Mouse (Mus musculus): Measurements from ENCODE around the gene Ctdspl. TPM values are rescaled to one million over a fixed set of nuclear protein-coding genes. Genes with fewer than 3 reads are reported as not detected.

Gene Ctdspl
- 0.24 TPM for polyA plus RNA-seq (2017; shearing (Covaris generic))

GRCm38 (mm10) chr9:118926111-118926650 lies at the start of gene Ctdspl:
Ctdspl (plus strand) TSS chr9:118926453.

GRCm38 (mm10) chr9:119052154-119052944 lies 126.1 kb downstream of the Ctdspl start, which contains the start of gene Vill:
Vill (plus strand) TSS chr9:119052778.

Other genes starting within 250 kb of the Ctdspl start
- gene Vill, start 126.3 kb downstream of the Ctdspl start, polyA plus RNA-seq (2017; shearing (Covaris generic)), result not detected
- gene Plcd1, start 167.0 kb downstream of the Ctdspl start, polyA plus RNA-seq (2017; shearing (Covaris generic)), result 4.6 TPM
- gene Dlec1, start 176.0 kb downstream of the Ctdspl start, polyA plus RNA-seq (2017; shearing (Covaris generic)), result 0.98 TPM
- 0.54 TPM for gene Acaa1b, start 230.6 kb downstream of the Ctdspl start, polyA plus RNA-seq (2017; shearing (Covaris generic))
- not detected for gene Gm47289, start 232.7 kb downstream of the Ctdspl start, polyA plus RNA-seq (2017; shearing (Covaris generic))